Mouse (Mus musculus) midbrain, postnatal 0 days (tissue): ENCODE results near the gene Ramp2. TPM values are rescaled to one million over a fixed set of nuclear protein-coding genes. Genes with fewer than 3 reads are reported as not detected.

Experiments
- ATAC-seq: fragments of 200-750 bp; cut with Nextera tagmentation; 2 replicates; pipeline ENCODE4 v1.8.0; 2017; ENCODE audit warnings: moderate number of reproducible peaks, mild to moderate bottlenecking, moderate TSS enrichment, moderate library complexity; ENCODE audit not compliant: low FRiP score
- DNase-seq: peaks from one replicate; pipeline ENCODE4 v3.0.0-alpha.2; 2015; ENCODE audit warnings: low spot score
- H3K27ac ChIP-seq: fragments of 300-500 bp; sonication (generic); 2 replicates; pipeline ENCODE4 v1.5.1; 2014; ENCODE audit warnings: low read depth, mild to moderate bottlenecking, low read length, mixed read lengths
- H3K27me3 ChIP-seq: fragments of 300-500 bp; sonication (generic); 2 replicates; pipeline ENCODE4 v1.6.1; 2014; ENCODE audit warnings: low read length, control low read depth, mixed read lengths; ENCODE audit not compliant: insufficient read depth
- H3K36me3 ChIP-seq: fragments of 300-500 bp; sonication (generic); 2 replicates; pipeline ENCODE4 v1.6.1; 2014; ENCODE audit warnings: low read length, control low read depth, mixed read lengths; ENCODE audit not compliant: insufficient read depth
- H3K4me1 ChIP-seq: fragments of 300-500 bp; sonication (generic); 2 replicates; pipeline ENCODE4 v1.6.1; 2014; ENCODE audit warnings: mild to moderate bottlenecking, control low read depth, antibody characterized with exemption, low read length, mixed read lengths; ENCODE audit not compliant: insufficient read depth
- H3K4me2 ChIP-seq: fragments of 300-500 bp; sonication (generic); 2 replicates; pipeline ENCODE4 v1.6.1; 2014; ENCODE audit warnings: low read depth, mild to moderate bottlenecking, low read length, mixed read lengths; ENCODE audit not compliant: poor library complexity, severe bottlenecking
- H3K4me3 ChIP-seq: fragments of 300-500 bp; sonication (generic); 2 replicates; pipeline ENCODE4 v1.5.1; 2014; ENCODE audit warnings: low read depth, mild to moderate bottlenecking, low read length, moderate library complexity
- H3K9ac ChIP-seq: fragments of 300-500 bp; sonication (generic); replicated peaks from 2 replicates; pipeline ENCODE4 v1.6.1; 2014; ENCODE audit warnings: mild to moderate bottlenecking, low read length, moderate library complexity, mixed read lengths; ENCODE audit not compliant: poor library complexity, severe bottlenecking
- H3K9me3 ChIP-seq: fragments of 300-500 bp; sonication (generic); 2 replicates; pipeline ENCODE4 v1.6.1; 2016; ENCODE audit warnings: low read length, control low read depth
- CTCF ChIP-seq: IDR thresholded peaks from 2 replicates; pipeline ENCODE4 v1.5.1; 2016; ENCODE audit warnings: antibody characterized with exemption, mild to moderate bottlenecking
- WGBS: fragments of 180-500 bp; shearing (Covaris S2); extraction: QIAGEN DNeasy Blood & Tissue Kit; methylation state at CpG from one replicate; pipeline ENCODE4 v1.1.7; 2014; 5-methylcytosine and 5-hydroxymethylcytosine counted together
- polyA plus RNA-seq: library from polyadenylated mRNA; unstranded; fragments of >200 nt; fragmentation: Nextera tagmentation; extraction: Ambion mirVana; gene quantifications from 2 replicates; pipeline ENCODE4 v1.2.1, GENCODE M21; 2015
- total RNA-seq: library from RNA; depleted of rRNA; stranded (reverse); fragments of >200 nt; gene quantifications from 2 replicates; pipeline ENCODE4 v1.2.3, GENCODE M21; 2014

Ramp2 gene
- total and polyA plus RNA-seq, 2 experiments from 2014 or later, result 67.5 to 95.3 TPM

DNA sequence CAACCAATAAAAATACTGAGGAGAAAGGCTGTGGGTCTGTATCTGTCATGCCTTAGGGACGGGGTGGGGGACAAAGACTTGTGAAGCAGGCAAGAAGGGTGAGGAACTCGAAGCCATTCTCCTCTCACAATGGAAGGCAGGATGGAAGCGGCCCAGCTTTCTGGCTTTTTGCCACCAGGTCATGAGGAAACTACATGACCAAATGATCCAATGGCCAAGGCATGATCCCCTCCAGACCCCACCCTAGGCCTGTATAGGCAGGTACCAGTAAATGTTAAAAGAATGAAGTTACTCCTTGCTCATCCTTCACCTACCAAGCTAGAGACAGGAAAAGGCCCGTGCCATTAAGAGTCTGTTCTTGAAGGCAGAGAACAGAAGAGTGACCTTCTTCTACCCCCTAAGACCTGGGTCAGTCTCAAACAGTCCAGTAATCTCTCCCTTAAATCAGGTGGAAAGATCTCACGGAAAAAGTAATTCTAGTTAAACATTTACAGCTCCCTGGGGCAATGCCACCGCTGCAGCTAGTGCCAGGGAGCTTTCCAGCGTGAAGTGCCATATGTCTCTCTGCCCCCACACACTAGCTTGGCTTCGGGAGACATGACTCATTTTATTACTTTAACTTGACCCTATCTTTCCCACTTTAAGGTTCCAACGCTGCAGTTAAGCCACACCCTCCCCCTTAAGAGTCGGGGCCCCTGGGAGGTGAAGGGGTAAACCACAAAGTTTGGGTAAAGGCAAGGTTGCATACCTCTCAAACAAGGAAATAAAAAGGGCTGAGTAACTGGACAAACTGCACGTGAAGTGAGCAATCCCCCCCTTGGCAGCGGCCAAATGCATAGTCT lies 31.8 kb downstream of the Ramp2 start:
- peaks cover 16% of the 10 kb centered on the region; the same call in 1 of the 2 replicates for H3K4me1 ChIP-seq
- 0 out of 2 replicates have a peak overlapping the region, but pooled peaks have one; percentile 84 for H3K9ac ChIP-seq
- no peaks in the 10 kb centered on the region for H3K27me3 ChIP-seq
- H3K27ac ChIP-seq, result no peak overlapping the region
- H3K36me3 ChIP-seq, result no peaks in the 10 kb centered on the region
- DNase-seq, result no peak
- no peak for TF ChIP-seq CTCF
- no peaks in the 10 kb centered on the region for H3K9me3 ChIP-seq
- no peak for ATAC-seq
- H3K4me3 ChIP-seq, result peak overlapping the region; percentile 69
- H3K4me2 ChIP-seq, result peak overlapping the region; percentile 61
- WGBS, result 83% methylated on average over 12 of the region's 12 CpGs

DNA sequence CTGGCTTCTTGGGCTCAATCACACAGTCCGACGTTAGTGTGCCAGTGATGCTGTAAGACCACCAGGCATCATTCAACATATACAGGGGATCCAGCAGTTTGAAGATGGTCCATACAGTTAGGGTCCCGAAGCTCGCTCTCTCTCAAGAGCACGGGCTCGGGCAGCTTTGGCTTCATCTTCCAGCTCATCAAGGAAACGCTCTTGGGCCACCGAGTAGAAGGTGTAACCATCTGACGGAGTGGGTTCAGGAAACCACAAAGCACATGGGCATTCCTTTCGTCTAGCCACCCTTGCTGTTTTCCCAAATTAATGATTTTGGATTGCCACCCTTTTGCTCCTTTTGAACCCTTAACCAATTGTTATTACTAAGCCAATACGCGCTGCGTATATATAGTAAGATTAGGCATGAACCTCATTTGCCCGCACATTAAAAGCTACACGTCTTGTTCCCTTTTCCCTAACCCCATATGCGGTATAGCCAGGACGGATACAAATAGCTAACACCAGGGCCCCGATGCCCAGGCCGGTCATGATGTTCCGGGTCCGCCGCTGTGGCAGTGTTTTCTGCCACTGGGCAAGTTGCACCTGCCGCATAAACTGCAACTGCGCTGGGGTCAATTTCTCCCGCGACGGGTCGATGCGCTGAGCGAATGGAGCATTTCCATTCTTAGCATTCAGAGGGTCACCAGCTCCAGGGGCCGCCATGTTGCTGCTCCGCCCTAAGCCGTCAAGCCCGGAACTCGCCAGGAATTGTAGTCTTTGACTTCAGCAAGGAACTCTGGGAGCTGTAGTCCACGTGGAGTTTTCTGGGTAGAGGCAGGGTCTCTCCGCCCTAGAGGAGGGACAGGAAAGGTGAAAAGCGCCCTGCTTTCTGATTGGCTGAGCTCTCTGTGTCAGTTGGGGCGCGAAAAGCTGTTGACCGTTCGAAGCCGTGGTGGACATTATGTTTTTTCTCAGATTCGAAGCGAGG lies 32.7 kb downstream of the Ramp2 start, which contains the start of the genes Cntd1 and Coa3:
Gene Cntd1 (plus strand): TSS at position 790 of the 970 bp plus-strand sequence.
Gene Coa3 (minus strand): TSS at position 892 of the 970 bp plus-strand sequence.
- ATAC-seq (peak; percentile 93), DNase-seq (peak; percentile 97)
- peak within 1 kb of the TSS; percentile 79 for H3K27ac ChIP-seq
- H3K27me3 ChIP-seq, result no peaks in the 10 kb centered on the region
- no peaks in the 10 kb centered on the region for H3K9me3 ChIP-seq
- peak; percentile 57 for TF ChIP-seq CTCF
- H3K36me3 ChIP-seq, result no peaks in the 10 kb centered on the region
- WGBS, result 11% methylated on average over 45 of the region's 45 CpGs
- peaks cover 16% of the 10 kb centered on the region; the same call in 1 of the 2 replicates for H3K4me1 ChIP-seq
- peak within 1 kb of the TSS; percentile 69 for H3K4me3 ChIP-seq
- H3K4me2 ChIP-seq, result peak within 1 kb of the TSS; percentile 61
- H3K9ac ChIP-seq, result peak within 1 kb of the TSS; percentile 84

- H3K4me1 ChIP-seq, result peaks cover 16% of the 10 kb centered on the region; the same call in 1 of the 2 replicates
- H3K4me2 ChIP-seq, result peak overlapping the region; percentile 61
- H3K9ac ChIP-seq, result no peak overlapping the region; the same call in 1 of the 2 replicates
- ATAC-seq (no peak), DNase-seq (no peak)
- H3K27ac ChIP-seq, result no peak overlapping the region
- no peak for TF ChIP-seq CTCF
- no peaks in the 10 kb centered on the region for H3K27me3 ChIP-seq
- 65% methylated on average over 14 of the region's 14 CpGs for WGBS
- no peaks in the 10 kb centered on the region for H3K9me3 ChIP-seq
- peak overlapping the region; percentile 69 for H3K4me3 ChIP-seq
- no peaks in the 10 kb centered on the region for H3K36me3 ChIP-seq
Measured at GRCm38 (mm10) chr11:101279193-101279569, 33.4 kb downstream of the Ramp2 start.

DNA sequence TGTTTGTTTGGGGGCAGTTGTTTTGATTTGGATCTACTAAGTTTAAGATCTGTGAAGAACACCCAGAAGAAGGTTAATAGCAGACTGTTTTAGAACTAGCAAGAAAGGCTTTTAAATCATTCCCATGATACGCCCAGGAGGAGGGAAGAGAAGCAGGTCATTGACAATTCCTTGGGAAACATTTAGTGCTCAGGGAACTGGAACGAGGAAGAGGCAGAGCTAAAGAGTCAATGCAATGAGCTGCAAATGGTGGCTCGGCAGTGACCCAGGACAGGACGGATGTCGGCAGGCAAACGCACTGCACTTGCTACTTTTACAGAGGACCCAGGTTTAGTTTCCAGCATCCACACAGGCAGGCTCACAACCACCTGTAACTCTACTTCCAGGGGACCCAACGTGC lies 35.0 kb downstream of the Ramp2 start:
- Histone ChIP-seq H3K36me3 (0 out of 2 replicates have a peak, but pooled peaks cover 2% of the 10 kb centered on the region), H3K9ac (no peak overlapping the region), H3K9me3 (no peaks in the 10 kb centered on the region), H3K27ac (no peak overlapping the region), H3K4me1 (peaks cover 16% of the 10 kb centered on the region; the same call in 1 of the 2 replicates), H3K4me2 (no peak overlapping the region), H3K27me3 (no peaks in the 10 kb centered on the region), H3K4me3 (no peak overlapping the region)
- ATAC-seq, result no peak
- DNase-seq, result no peak
- no peak for TF ChIP-seq CTCF
- WGBS, result 53% methylated on average over 7 of the region's 7 CpGs

DNA sequence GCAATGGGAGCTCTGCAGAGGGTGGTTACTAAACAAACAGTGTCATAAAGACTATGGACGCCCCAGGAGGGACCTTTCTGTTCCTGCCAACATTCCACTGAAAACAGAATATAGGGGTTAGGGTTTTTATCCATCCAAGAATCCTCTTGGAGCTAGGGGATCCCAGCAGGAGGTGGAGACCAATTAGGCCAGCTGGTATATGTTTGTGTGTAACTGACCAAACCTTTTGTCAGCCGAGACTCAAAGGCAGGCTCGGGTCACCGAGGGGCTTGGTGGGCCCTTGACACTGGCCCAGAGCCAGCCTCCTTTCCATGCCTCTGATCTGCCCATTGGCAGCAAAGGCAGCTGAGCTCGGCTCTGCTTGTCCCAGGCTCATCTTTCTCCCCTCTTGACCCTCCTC lies 37.1 kb downstream of the Ramp2 start:
- Histone ChIP-seq H3K9me3 (no peaks in the 10 kb centered on the region), H3K9ac (no peak overlapping the region), H3K4me1 (peaks cover 4% of the 10 kb centered on the region; the same call in 1 of the 2 replicates), H3K36me3 (peaks cover 5% of the 10 kb centered on the region; the same call in 1 of the 2 replicates), H3K27ac (no peak overlapping the region), H3K4me2 (no peak overlapping the region), H3K4me3 (no peak overlapping the region), H3K27me3 (no peaks in the 10 kb centered on the region)
- WGBS, result 45% methylated on average over 5 of the region's 5 CpGs
- TF ChIP-seq CTCF, result no peak
- DNase-seq, result no peak
- no peak for ATAC-seq
